Mouse (Mus musculus): ENCODE results near the gene Peg12. TPM values are rescaled to one million over a fixed set of nuclear protein-coding genes. Genes with fewer than 3 reads are reported as not detected.

Gene Peg12
- polyA plus RNA-seq (2014; fragmentation: Illumina TruSeq; extraction: RNeasy Lipid Tissue Mini Kit (QIAGEN cat#74804); ENCODE audit: low read depth, low replicate concordance): 0.22 TPM

DNA sequence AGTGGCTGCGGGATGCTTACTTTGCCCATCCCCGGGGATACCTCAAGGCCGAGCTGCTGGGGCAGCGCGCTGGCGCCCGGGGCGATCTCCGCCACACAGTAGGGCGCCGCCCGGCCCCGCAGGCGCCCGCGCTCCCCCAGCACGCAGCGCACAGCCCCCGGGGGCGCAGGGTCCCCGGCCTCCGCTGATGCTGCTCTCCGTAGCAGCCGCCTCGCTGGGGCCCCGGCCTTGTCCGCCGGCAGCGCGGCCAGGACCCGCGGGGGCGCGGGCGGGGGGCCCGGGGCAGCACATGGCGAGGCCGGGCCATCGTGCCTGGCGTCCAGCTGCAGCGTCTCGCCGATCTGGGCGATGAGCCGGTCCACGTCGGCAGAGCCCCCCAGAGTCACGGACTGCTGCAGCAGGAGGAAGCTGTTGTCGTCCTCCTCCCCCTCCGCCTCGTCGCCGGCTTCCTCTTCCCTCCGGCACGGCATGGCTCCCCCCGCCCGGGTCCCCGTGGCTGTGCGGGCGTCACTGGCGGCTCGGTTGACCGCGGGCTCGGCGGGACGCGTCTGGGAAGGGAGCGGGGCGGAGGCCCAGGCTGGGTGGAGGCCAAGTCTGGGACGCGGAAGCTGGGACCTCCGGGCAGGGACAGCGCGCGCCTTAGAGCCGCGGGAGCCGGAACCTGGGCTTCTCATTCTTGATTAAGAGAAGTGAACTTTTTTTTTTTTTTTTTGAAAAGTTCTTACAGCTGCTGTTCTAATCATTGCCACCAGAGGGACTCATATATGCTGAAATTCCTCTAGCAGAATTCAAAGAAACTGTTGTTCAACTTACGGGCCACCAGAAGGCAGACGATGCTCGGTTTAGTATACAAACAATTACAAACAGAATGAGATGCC lies at the start of gene Peg12:
Gene Peg12, minus strand, starts transcription at position 633 of the 878 bp plus-strand sequence.

DNA sequence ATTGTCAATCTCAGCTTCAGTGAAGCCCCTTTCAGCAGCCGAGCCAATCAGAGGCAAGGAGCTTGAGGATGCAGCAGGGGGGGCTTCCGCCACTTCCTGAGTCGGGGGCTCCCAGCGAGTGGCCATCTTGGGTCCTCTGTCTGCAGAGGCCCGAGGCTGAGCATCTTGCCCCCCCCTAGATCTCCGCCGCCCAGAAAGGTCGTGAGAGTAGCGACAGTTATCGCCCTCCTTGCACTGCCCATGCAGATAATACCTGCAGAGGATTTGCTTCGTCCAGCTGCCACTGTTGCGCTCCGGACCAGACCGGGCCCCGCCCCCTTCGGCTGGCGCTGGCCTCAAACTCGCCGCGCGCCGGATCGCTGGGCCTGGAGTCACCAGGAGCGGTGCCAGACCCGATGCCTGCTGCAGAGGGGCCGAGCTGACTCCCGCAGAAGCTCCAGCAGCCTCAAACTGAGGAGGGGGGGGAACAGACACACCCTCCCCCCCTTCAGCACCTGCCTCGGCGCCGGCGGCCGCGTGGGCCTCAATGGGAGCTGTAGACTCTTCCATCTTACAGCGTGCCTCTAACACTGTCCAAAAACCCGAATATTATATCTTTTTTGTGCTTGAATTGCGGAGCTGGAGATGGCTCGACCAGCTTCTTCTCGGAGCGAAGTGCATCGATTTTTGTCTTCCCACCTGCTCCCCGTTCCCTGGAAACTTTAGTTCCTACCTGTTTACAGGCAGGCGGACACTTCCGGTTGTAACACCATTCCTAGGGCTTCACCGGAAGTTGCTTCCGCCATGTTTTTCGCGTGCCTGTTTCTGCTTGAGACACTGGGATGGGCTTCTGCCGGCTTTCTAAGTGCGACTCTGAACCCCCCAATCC lies 44.6 kb downstream of the Peg12 start, which contains the start of gene Mkrn3:
Gene Mkrn3, minus strand, starts transcription at position 647 of the 868 bp plus-strand sequence.

Other genes with a start within 250 kb of the Peg12 start
- gene Ndn, start 117.9 kb downstream of the Peg12 start, polyA plus RNA-seq (2014; fragmentation: Illumina TruSeq; extraction: RNeasy Lipid Tissue Mini Kit (QIAGEN cat#74804); ENCODE audit: low read depth, low replicate concordance): 3.1 TPM
- not detected for gene Magel2, start 87.5 kb downstream of the Peg12 start, polyA plus RNA-seq (2014; fragmentation: Illumina TruSeq; extraction: RNeasy Lipid Tissue Mini Kit (QIAGEN cat#74804); ENCODE audit: low read depth, low replicate concordance)
- gene Mkrn3, start 44.4 kb downstream of the Peg12 start, polyA plus RNA-seq (2014; fragmentation: Illumina TruSeq; extraction: RNeasy Lipid Tissue Mini Kit (QIAGEN cat#74804); ENCODE audit: low read depth, low replicate concordance): 0.66 TPM